Mouse (Mus musculus): ENCODE results near the gene Lrrc36.

Gene Lrrc36

GRCm38 (mm10) chr8:105413391-105413790, at the start of gene Lrrc36, which contains the start of gene Kctd19:
Gene Lrrc36 (plus strand): TSS chr8:105413571.
Gene Kctd19 (minus strand): TSS chr8:105413502.
- no peak for DNase-seq (ENCODE audit: low spot score in 2 of 2)

- DNase-seq (ENCODE audit: low spot score in 2 of 2): no peak
Observed at GRCm38 (mm10) chr8:105367107-105367506, 46.3 kb upstream of the Lrrc36 start.

DNA sequence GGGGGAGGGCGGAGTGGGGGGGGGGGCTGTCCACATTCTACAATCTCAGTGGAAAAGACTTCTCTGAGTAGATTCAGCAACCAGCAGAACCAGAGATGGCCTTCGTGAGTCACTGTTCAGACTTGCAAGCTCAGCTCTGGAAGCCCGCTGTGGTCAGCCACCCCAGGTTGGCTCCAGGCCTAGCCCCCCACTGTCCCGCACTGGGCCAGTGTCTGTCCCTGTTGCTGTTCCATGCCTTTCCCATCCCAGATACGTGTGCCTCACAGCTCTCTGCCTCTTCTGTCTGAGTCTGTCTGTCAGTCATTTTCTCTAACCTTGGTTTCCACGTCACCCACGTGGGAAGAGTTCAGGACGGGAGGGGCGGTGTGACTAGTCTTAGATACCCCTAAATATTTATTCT, 40.9 kb upstream of the Lrrc36 start:
- no peak for DNase-seq (ENCODE audit: low spot score in 2 of 2)

- no peak for DNase-seq (ENCODE audit: low spot score in 2 of 2)
Observed at GRCm38 (mm10) chr8:105373032-105373431, 40.3 kb upstream of the Lrrc36 start, which contains the start of gene Plekhg4. Gene Plekhg4 (plus strand): TSS chr8:105373274.

GRCm38 (mm10) chr8:105374513-105374966, 38.8 kb upstream of the Lrrc36 start:
- DNase-seq (ENCODE audit: low spot score in 2 of 2): no peak

GRCm38 (mm10) chr8:105378673-105379072, 34.7 kb upstream of the Lrrc36 start:
- peak; percentile 28 to 30 for DNase-seq (ENCODE audit: low spot score in 2 of 2)

DNA sequence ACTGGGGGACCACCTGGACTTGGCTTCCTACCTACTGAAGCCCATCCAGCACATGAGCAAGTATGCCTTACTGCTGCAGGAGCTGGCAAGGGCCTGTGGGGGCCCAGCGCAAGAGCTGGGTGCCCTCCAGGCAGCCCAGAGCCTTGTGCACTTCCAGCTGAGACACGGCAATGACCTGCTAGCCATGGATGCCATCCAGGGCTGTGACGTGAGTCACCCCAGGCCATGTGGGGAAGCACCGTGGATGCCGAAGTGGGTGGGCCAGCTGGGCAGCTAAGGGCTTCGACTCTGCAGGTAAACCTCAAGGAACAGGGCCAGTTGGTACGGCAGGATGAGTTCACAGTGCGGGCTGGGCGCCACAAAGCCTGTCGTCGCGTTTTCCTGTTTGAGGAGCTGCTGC, 33.1 kb upstream of the Lrrc36 start:
- DNase-seq (ENCODE audit: low spot score in 2 of 2): no peak

DNA sequence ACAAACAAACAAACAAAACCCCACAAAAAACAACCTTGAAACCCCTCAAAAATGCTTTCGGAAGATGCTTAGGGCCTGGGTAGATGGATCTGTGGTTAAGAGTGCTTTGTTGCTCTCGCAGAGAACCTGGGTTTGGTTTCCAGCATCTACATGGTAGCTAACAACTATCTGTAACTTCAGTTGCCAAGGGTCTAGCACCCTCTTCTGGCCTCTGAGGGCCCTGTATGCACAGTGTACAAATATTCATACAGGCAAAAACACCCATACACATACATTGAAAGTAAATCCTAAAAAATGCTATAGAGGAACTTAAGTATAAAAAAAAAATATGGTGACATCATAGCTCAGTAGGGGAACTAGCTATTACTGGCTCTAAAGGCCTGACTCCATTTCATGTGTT, 29.3 kb upstream of the Lrrc36 start:
- DNase-seq (ENCODE audit: low spot score in 2 of 2): no peak

- DNase-seq (ENCODE audit: low spot score in 2 of 2): no peak
Observed at GRCm38 (mm10) chr8:105387151-105387550, 26.2 kb upstream of the Lrrc36 start.

DNA sequence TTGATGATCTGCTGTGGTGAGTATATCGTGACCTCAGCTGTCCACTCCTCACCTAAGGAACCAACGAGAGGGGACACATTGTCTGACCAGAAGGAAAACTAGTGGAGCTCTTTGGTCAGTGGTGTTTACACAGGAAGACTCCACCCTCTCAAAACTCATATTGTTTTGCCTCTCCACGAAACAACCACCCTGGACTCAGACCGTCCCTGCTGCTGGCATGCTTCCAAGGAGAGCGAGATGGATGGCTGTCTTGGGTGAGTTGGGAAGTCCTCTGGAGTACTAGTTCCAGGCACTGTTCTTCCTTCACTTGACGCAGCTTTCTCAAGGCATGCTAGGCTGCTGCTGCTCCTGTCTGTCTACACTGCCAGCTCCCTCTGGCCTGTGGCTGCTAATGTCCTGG, 24.3 kb upstream of the Lrrc36 start:
- no peak for DNase-seq (ENCODE audit: low spot score in 2 of 2)

- DNase-seq (ENCODE audit: low spot score in 2 of 2): no peak
Observed at GRCm38 (mm10) chr8:105393089-105393787, 20.1 kb upstream of the Lrrc36 start.

GRCm38 (mm10) chr8:105393915-105394314, 19.5 kb upstream of the Lrrc36 start:
- no peak for DNase-seq (ENCODE audit: low spot score in 2 of 2)

GRCm38 (mm10) chr8:105397747-105398146, 15.6 kb upstream of the Lrrc36 start:
- no peak for DNase-seq (ENCODE audit: low spot score in 2 of 2)

GRCm38 (mm10) chr8:105400016-105400415, 13.4 kb upstream of the Lrrc36 start:
- DNase-seq (ENCODE audit: low spot score in 2 of 2): no peak

DNA sequence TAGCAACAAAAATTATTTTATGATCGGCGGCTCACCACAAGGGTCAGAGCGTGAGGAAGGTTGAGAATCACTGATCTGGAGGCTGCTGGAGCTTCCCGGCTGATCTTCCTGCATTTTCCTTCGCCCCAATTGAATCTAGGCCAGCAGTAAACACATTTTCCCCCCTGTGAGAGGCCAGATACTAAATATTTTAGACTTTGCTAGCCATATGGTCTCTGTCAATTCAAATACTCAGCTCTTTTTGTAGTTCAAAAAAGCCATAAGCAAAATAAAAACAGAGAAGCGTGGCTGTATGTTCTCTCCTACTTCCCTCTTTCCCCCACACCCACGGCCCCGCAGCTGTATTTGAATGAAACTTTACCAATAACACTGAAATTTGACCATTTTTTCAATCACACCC, 9.9 kb upstream of the Lrrc36 start:
- no peak for DNase-seq (ENCODE audit: low spot score in 2 of 2)

DNA sequence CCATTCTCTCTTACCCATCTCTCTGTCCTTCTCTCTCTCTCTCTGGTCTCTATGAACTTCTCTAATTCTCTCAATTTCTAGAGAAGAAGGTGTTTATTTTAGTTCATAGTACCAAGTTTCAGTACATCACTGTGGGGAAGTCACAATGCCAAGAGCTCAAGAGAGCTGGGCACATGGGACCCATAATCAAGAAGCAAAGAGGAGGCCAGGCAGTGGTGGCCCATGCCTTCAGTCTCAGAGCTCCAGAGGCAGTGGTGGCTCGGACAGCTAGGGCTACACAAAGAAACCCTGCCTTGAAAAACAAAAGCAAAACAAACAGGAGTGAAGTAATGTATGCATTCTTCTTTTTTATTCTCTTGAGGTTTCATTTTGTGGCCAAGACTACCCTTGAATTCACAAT, 8.9 kb upstream of the Lrrc36 start:
- DNase-seq (ENCODE audit: low spot score in 2 of 2): no peak

GRCm38 (mm10) chr8:105406416-105406815, 7.0 kb upstream of the Lrrc36 start:
- DNase-seq (ENCODE audit: low spot score in 2 of 2): no peak

GRCm38 (mm10) chr8:105408331-105408730, 5.0 kb upstream of the Lrrc36 start:
- DNase-seq (ENCODE audit: low spot score in 2 of 2): no peak

DNA sequence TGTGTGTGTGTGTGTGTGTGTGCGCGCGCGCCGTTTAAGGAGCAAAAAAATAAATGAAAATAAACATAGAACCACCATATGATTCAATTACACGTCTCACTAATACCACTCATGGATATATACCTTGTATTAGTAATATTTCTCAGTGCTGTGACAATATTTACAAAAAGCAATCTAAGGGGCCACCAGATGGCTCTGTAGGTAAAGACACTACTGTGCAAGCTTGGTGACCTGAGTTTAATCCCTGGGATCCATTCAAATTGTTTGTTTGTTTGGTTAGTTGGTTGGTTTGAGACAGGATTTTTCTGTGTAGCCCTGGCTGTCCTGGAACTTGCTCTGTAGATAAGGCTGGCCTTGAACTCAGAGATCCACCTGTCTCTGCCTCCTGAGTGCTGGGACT, 3.4 kb upstream of the Lrrc36 start:
- DNase-seq (ENCODE audit: low spot score in 2 of 2): no peak

DNA sequence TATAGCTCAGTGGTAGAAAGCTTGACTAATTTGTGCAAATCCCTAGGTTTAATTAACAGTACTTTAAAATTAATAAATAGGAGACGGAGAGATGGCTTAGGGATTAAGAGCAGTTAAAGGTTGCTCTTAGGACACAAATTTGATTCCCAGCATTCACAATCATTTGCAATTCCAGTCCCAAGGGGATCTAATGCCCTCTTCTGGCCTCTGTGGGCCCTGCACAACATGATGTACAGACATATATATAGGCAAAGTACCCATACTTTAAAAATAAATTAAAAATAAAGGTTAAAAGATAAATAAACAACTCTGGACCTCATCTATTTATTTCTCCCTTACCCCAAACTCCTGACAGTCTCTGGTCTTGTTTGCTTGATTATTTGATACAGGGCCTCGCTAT, 5.6 kb downstream of the Lrrc36 start:
- no peak for DNase-seq (ENCODE audit: low spot score in 2 of 2)

GRCm38 (mm10) chr8:105419800-105420199, 6.4 kb downstream of the Lrrc36 start:
- no peak for DNase-seq (ENCODE audit: low spot score in 2 of 2)

GRCm38 (mm10) chr8:105422006-105422405, 8.6 kb downstream of the Lrrc36 start:
- DNase-seq (ENCODE audit: low spot score in 2 of 2): no peak

DNA sequence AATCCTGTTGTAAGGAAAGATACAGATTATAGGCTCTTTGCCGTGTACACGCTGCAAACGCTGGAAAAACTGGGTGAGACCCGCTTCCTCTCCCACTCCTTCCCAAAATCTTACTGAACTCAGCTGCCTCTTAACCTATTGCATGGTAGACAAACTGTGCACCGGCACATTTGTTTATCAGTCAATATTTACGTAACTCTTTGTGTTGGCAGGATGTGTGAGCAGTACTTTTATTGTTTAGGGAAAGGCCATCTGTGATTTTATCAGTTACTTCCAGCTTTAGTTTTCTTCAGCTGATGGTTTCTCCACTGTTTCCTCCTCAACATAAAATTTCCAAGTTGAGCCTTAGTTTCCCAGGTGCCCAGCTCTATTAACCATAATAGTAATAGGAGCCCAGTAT, 13.5 kb downstream of the Lrrc36 start:
- no peak for DNase-seq (ENCODE audit: low spot score in 2 of 2)
